Mouse (Mus musculus) intestine, embryonic 14.5 days (tissue): Measurements from ENCODE around the gene Sf3a3. TPM values are rescaled to one million over a fixed set of nuclear protein-coding genes. Genes with fewer than 3 reads are reported as not detected.
"Not testable (repeated sequence)": the region's sequence is repeated elsewhere in the genome, so short reads cannot be mapped to it uniquely, and the experiment has no call there.

Source experiments
- ATAC-seq: fragments of 200-750 bp; cut with Nextera tagmentation; replicated peaks from 2 replicates; pipeline ENCODE4 v1.8.0; 2017; ENCODE audit warnings: low read depth, moderate number of reproducible peaks, moderate TSS enrichment, moderate library complexity; ENCODE audit not compliant: low FRiP score, low TSS enrichment
- DNase-seq: peaks from one replicate; pipeline ENCODE4 v3.0.0-alpha.2; 2018; ENCODE audit warnings: low spot score
- H3K27ac ChIP-seq: fragments of 300-500 bp; sonication (generic); 2 replicates; pipeline ENCODE4 v1.5.1; 2014; ENCODE audit warnings: low read depth, mild to moderate bottlenecking, control low read depth
- H3K27me3 ChIP-seq: fragments of 300-500 bp; sonication (generic); replicated peaks from 2 replicates; pipeline ENCODE4 v1.6.1; 2014; ENCODE audit warnings: low read length, control low read depth; ENCODE audit not compliant: control insufficient read depth, insufficient read depth
- H3K36me3 ChIP-seq: fragments of 300-500 bp; sonication (generic); 2 replicates; pipeline ENCODE4 v1.6.1; 2014; ENCODE audit warnings: low read length, control low read depth; ENCODE audit not compliant: control insufficient read depth, insufficient read depth
- H3K4me1 ChIP-seq: fragments of 300-500 bp; sonication (generic); replicated peaks from 2 replicates; pipeline ENCODE4 v1.6.1; 2014; ENCODE audit warnings: low read length, control low read depth, mixed read lengths; ENCODE audit not compliant: control insufficient read depth, insufficient read depth
- H3K4me2 ChIP-seq: fragments of 300-500 bp; sonication (generic); 2 replicates; pipeline ENCODE4 v1.6.1; 2014; ENCODE audit warnings: low read length
- H3K4me3 ChIP-seq: fragments of 300-500 bp; sonication (generic); 2 replicates; pipeline ENCODE4 v1.5.1; 2014; ENCODE audit warnings: low read depth, low read length, control low read depth, mixed read lengths
- H3K9ac ChIP-seq: fragments of 300-500 bp; sonication (generic); 2 replicates; pipeline ENCODE4 v1.6.1; 2014; ENCODE audit warnings: mild to moderate bottlenecking, low read length
- H3K9me3 ChIP-seq: fragments of 300-500 bp; sonication (generic); 2 replicates; pipeline ENCODE4 v1.6.1; 2016; ENCODE audit warnings: low read length, control low read depth; ENCODE audit not compliant: control insufficient read depth
- WGBS: fragments of 180-500 bp; shearing (Covaris S2); extraction: QIAGEN DNeasy Blood & Tissue Kit; methylation state at CpG from one replicate; pipeline ENCODE4 v1.1.7; 2014; 5-methylcytosine and 5-hydroxymethylcytosine counted together
- polyA plus RNA-seq: library from polyadenylated mRNA; unstranded; fragments of >200 nt; fragmentation: Nextera tagmentation; extraction: Ambion mirVana; gene quantifications from 2 replicates; pipeline ENCODE4 v1.2.1, GENCODE M21; 2014

The Sf3a3 gene
- polyA plus RNA-seq, 1 experiment from 2014 or later, result 142 TPM

DNA sequence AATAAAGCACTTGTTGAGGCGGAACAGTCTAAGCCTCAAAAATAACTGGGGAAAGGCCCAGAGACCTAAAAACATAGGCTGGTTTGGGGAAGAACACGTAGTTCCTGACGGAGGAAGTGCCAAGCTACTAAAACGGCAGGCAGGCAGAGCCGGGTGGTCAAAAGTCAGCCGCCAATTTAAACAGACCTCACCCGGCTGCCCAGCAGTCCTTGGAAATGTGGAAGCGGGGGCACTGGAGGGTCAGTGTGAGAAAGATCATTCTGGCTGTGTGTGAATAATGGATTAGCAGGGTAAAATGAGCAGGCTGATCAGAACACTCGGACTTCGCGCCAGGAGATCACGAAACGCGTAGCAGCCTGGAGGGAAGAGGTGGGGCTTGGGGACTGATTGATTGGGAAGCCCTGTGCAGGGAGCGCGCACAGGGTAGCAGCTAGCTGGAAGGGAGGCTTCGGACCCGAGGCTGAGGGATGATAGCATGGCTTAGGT is 4.6 kb upstream of the Sf3a3 start:
- Histone ChIP-seq H3K27ac (peak overlapping the region; percentile 95), H3K4me1 (peaks cover 24% of the 10 kb centered on the region), H3K36me3 (peaks cover 20% of the 10 kb centered on the region), H3K4me2 (peak overlapping the region; percentile 58), H3K9me3 (no peaks in the 10 kb centered on the region), H3K27me3 (no peaks in the 10 kb centered on the region), H3K4me3 (peak overlapping the region; percentile 21), H3K9ac (0 out of 2 replicates have a peak overlapping the region, but pooled peaks have one; percentile 25)
- ATAC-seq, result no peak
- peak; percentile 71 for DNase-seq
- 6% methylated on average over 18 of the region's 18 CpGs for WGBS

- H3K4me2 ChIP-seq, result peak overlapping the region; percentile 58; the same call in 1 of the 2 replicates
- WGBS, result 20% methylated on average over 5 of the region's 5 CpGs
These were observed 3.7 kb upstream of the Sf3a3 start for GRCm38 (mm10) chr4:124710776-124711291.

GRCm38 (mm10) chr4:124712618-124713017 is 2.0 kb upstream of the Sf3a3 start:
- no peak overlapping the region for H3K4me2 ChIP-seq
- ATAC-seq, result no peak
- no peak for DNase-seq
- WGBS, result 85% methylated on average over 6 of the region's 6 CpGs
- H3K9me3 ChIP-seq, result no peaks in the 10 kb centered on the region
- H3K36me3 ChIP-seq, result peaks cover 19% of the 10 kb centered on the region
- no peak overlapping the region for H3K4me3 ChIP-seq
- no peak overlapping the region for H3K9ac ChIP-seq
- no peak overlapping the region for H3K27ac ChIP-seq
- peaks cover 21% of the 10 kb centered on the region for H3K4me1 ChIP-seq
- no peaks in the 10 kb centered on the region for H3K27me3 ChIP-seq

More at GRCm38 (mm10) chr4:124710776-124711291, 3.7 kb upstream of the Sf3a3 start:
- Histone ChIP-seq H3K27me3 (no peaks in the 10 kb centered on the region), H3K4me1 (peaks cover 21% of the 10 kb centered on the region), H3K36me3 (peaks cover 19% of the 10 kb centered on the region), H3K4me3 (no peak overlapping the region), H3K9ac (no peak overlapping the region), H3K27ac (no peak overlapping the region), H3K9me3 (no peaks in the 10 kb centered on the region)
- DNase-seq, result no peak
- no peak for ATAC-seq

DNA sequence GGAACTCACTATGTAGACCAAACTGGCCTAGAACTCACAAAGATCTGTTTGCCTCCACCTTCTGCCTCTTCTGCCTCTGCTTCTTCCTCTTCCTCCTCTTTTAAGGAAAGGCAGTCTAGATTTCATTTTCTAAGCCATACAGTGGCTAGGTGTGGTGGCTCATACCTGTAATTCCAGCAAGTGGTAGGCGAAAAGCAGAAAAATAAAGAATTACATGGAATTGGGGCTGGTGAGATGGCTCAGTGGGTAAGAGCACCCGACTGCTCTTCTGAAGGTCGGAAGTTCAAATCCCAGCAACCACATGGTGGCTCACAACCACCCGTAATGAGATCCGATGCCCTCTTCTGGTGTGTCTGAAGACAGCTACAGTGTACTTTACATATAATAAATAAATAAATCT is 726 bp upstream of the Sf3a3 start:
- H3K4me2 ChIP-seq, H3K4me3 ChIP-seq, H3K27me3 ChIP-seq, H3K9me3 ChIP-seq, H3K9ac ChIP-seq, H3K27ac ChIP-seq, DNase-seq, ATAC-seq: not testable (repeated sequence)
- peaks cover 19% of the 10 kb centered on the region for H3K4me1 ChIP-seq
- WGBS, result 81% methylated on average over 4 of the region's 5 CpGs
- H3K36me3 ChIP-seq, result peaks cover 31% of the 10 kb centered on the region

- ATAC-seq, result no peak
- Histone ChIP-seq H3K4me1 (peaks cover 7% of the 10 kb centered on the region), H3K36me3 (peaks cover 81% of the 10 kb centered on the region), H3K9me3 (no peaks in the 10 kb centered on the region), H3K27me3 (no peaks in the 10 kb centered on the region), H3K27ac (no peak overlapping the region), H3K4me2 (no peak overlapping the region), H3K9ac (no peak overlapping the region), H3K4me3 (no peak overlapping the region)
- no peak for DNase-seq
- WGBS, result 96% methylated on average over 4 of the region's 4 CpGs
These were observed 4.5 kb downstream of the Sf3a3 start for GRCm38 (mm10) chr4:124719101-124719500.

GRCm38 (mm10) chr4:124726121-124726520 is 11.5 kb downstream of the Sf3a3 start:
- ATAC-seq (no peak), DNase-seq (no peak)
- Histone ChIP-seq H3K4me3 (no peak overlapping the region), H3K36me3 (peaks cover 98% of the 10 kb centered on the region), H3K4me2 (no peak overlapping the region), H3K9me3 (no peaks in the 10 kb centered on the region), H3K27ac (no peak overlapping the region), H3K9ac (no peak overlapping the region), H3K27me3 (no peaks in the 10 kb centered on the region), H3K4me1 (no peaks in the 10 kb centered on the region)
- WGBS, result 93% methylated on average over 6 of the region's 6 CpGs

GRCm38 (mm10) chr4:124736952-124737351 is 22.4 kb downstream of the Sf3a3 start:
- H3K4me2 ChIP-seq, result no peak overlapping the region
- H3K9me3 ChIP-seq, result no peaks in the 10 kb centered on the region
- no peak overlapping the region for H3K4me3 ChIP-seq
- no peaks in the 10 kb centered on the region for H3K4me1 ChIP-seq
- H3K36me3 ChIP-seq, result peaks cover 20% of the 10 kb centered on the region
- DNase-seq (no peak), ATAC-seq (no peak)
- 70% methylated on average over 2 of the region's 2 CpGs for WGBS
- no peak overlapping the region for H3K27ac ChIP-seq
- no peak overlapping the region for H3K9ac ChIP-seq
- H3K27me3 ChIP-seq, result no peaks in the 10 kb centered on the region

DNA sequence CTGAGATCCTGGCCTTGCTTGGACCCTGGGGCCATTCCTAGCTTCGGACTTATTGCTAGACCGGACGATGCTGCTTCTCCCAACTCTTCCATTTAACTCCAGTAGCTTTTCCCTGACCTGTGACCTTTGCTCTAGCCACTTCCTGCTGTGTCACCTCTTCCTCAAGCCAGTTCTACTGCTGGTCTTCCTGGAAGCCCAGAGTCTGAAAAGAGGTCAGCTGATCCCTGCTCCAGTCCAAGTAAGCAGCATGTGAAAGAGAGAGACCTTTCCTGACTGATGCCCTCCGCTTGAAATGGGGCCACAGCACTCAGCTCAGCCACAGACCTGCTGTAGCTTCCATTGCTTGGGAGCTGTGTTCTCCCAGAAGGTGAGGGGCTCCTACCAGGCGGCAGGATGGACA is 22.9 kb downstream of the Sf3a3 start:
- no peak for ATAC-seq

DNA sequence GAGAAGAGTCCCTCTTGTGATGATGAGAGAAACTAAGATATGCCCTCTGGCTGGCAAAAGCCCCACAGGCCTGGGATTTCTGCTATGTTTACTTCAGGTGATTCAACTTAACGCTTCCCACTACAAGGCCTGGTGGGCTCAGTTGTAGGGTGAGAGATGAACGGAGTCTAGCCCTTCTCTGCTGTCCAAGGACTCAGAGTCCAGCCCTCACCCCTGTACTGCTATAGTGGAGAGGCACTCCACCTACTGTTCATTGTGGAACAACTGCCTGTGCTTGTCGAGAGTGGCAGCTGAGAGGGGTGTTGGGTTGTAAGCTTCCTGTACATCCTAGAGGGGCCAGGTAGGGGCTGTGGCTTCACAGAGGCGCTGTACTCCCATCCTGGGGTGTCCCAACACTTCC is 23.4 kb downstream of the Sf3a3 start:
- Histone ChIP-seq H3K4me3 (no peak overlapping the region), H3K4me1 (0 out of 2 replicates have a peak, but pooled peaks cover 2% of the 10 kb centered on the region), H3K4me2 (no peak overlapping the region), H3K36me3 (peaks cover 9% of the 10 kb centered on the region), H3K27ac (no peak overlapping the region), H3K9me3 (no peaks in the 10 kb centered on the region), H3K27me3 (no peaks in the 10 kb centered on the region), H3K9ac (no peak overlapping the region)
- DNase-seq (no peak), ATAC-seq (no peak)
- WGBS, result 51% methylated on average over 4 of the region's 4 CpGs

More for the DNA sequence above, 22.9 kb downstream of the Sf3a3 start:
- no peak overlapping the region for H3K9ac ChIP-seq
- H3K4me2 ChIP-seq, result no peak overlapping the region
- H3K4me1 ChIP-seq, result 0 out of 2 replicates have a peak, but pooled peaks cover 2% of the 10 kb centered on the region
- no peaks in the 10 kb centered on the region for H3K27me3 ChIP-seq
- H3K9me3 ChIP-seq, result no peaks in the 10 kb centered on the region
- DNase-seq, result no peak
- no peak overlapping the region for H3K27ac ChIP-seq
- no peak overlapping the region for H3K4me3 ChIP-seq
- peaks cover 14% of the 10 kb centered on the region for H3K36me3 ChIP-seq
- 75% methylated on average over 5 of the region's 5 CpGs for WGBS
